Mouse (Mus musculus) lung, postnatal 36 days (tissue): Measurements from ENCODE around the gene Zfp775.

ENCODE experiments used
- DNase-seq: peaks from one replicate; pipeline ENCODE4 v3.0.0; 2022; ENCODE audit warnings: mixed read lengths

Gene Zfp775

GRCm38 (mm10) chr6:48628808-48629660, 27.2 kb downstream of the Zfp775 start:
- DNase-seq, result no peak

GRCm38 (mm10) chr6:48629661-48630034, 27.8 kb downstream of the Zfp775 start:
- DNase-seq, result no peak

GRCm38 (mm10) chr6:48630831-48631230, 29.0 kb downstream of the Zfp775 start:
- no peak for DNase-seq

GRCm38 (mm10) chr6:48635105-48635504, 33.2 kb downstream of the Zfp775 start:
- no peak for DNase-seq

GRCm38 (mm10) chr6:48636515-48636914, 34.7 kb downstream of the Zfp775 start:
- no peak for DNase-seq

GRCm38 (mm10) chr6:48637811-48638500, 36.1 kb downstream of the Zfp775 start:
- DNase-seq, result no peak

GRCm38 (mm10) chr6:48638553-48638952, 36.7 kb downstream of the Zfp775 start:
- no peak for DNase-seq

- no peak for DNase-seq
Measured at GRCm38 (mm10) chr6:48641391-48641790, 39.5 kb downstream of the Zfp775 start.

GRCm38 (mm10) chr6:48642764-48643292, 41.0 kb downstream of the Zfp775 start:
- DNase-seq, result peak; percentile 75

- DNase-seq, result peak; percentile 88
Measured at GRCm38 (mm10) chr6:48645660-48646308, 43.9 kb downstream of the Zfp775 start.

- DNase-seq, result no peak
Measured at GRCm38 (mm10) chr6:48646309-48646690, 44.4 kb downstream of the Zfp775 start.

GRCm38 (mm10) chr6:48646995-48647394, 45.1 kb downstream of the Zfp775 start, which contains the start of gene Gimap8:
Gene Gimap8 (plus strand): TSS chr6:48647234.
- DNase-seq, result peak; percentile 91

GRCm38 (mm10) chr6:48647611-48648010, 45.7 kb downstream of the Zfp775 start:
- peak; percentile 18 for DNase-seq

- no peak for DNase-seq
Measured at GRCm38 (mm10) chr6:48648779-48649178, 46.9 kb downstream of the Zfp775 start.

- DNase-seq, result no peak
Measured at GRCm38 (mm10) chr6:48650041-48650440, 48.2 kb downstream of the Zfp775 start.

- DNase-seq, result no peak
Measured at GRCm38 (mm10) chr6:48658721-48659120, 56.9 kb downstream of the Zfp775 start.

- DNase-seq, result no peak
Measured at GRCm38 (mm10) chr6:48664750-48665149, 62.9 kb downstream of the Zfp775 start.

- no peak for DNase-seq
Measured at GRCm38 (mm10) chr6:48665471-48665870, 63.6 kb downstream of the Zfp775 start.

- DNase-seq, result no peak
Measured at GRCm38 (mm10) chr6:48666159-48666586, 64.3 kb downstream of the Zfp775 start.

GRCm38 (mm10) chr6:48668022-48668421, 66.2 kb downstream of the Zfp775 start:
- no peak for DNase-seq

- no peak for DNase-seq
Measured at GRCm38 (mm10) chr6:48669446-48669969, 67.6 kb downstream of the Zfp775 start.
